Mouse (Mus musculus) adrenal gland, adult 18-20 months (tissue): ENCODE measurements around the gene Mrgprd. TPM values are rescaled to one million over a fixed set of nuclear protein-coding genes. Genes with fewer than 3 reads are reported as not detected.

Experiments
- DNase-seq, 2 experiments: peaks; one replicate each; pipeline ENCODE4 v3.0.0; 2021 to 2022; ENCODE audit warnings: low spot score in 2 of 2
- long read RNA-seq, 2 experiments: library from polyadenylated mRNA; stranded (forward); transcript quantifications; one replicate each; pipeline ENCODE4 v2.0.0; 2021
- total RNA-seq, 2 experiments: library from RNA; stranded (reverse); gene quantifications; 1 replicate in 1 of 2; 2 replicates in 1 of 2; pipeline ENCODE4 v1.2.3; 2021

Mrgprd gene
- not detected for total RNA-seq
- long read RNA-seq, experiment 1 = 0 reads
- long read RNA-seq, experiment 2 = 0 reads

DNA sequence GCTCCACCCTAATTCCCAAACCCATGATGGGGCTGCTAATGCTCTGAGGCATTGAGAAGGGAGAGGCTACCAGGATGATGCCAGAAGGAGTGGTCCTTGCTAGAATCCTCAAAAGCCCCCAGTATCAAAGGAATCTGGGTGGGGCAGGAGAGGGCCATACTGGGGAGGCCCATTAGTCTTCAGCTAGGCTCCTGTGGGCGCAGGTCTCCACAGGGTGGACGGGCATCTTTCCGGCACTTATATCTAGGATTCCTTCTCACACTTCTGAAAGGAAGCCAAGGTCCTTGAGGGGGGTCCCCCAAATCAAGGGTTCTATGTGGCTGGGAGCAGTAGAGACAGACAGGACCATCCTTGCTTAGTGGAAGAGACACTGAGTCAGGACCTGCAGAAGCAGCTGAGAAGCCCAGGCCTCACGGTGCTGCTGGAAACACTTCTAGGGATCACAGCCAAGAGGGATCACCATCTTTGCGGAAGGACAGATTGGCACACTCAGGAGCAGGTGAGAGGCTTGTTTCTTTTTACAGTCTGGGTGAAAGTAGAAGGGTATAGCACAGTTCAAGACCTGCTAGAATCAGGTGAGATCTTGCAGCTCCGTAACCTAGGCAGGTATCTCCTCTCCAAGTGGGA is at the start of gene Mrgprd:
Mrgprd (plus strand) TSS at position 51 of the 627 bp plus-strand sequence.
- DNase-seq = no peak

DNA sequence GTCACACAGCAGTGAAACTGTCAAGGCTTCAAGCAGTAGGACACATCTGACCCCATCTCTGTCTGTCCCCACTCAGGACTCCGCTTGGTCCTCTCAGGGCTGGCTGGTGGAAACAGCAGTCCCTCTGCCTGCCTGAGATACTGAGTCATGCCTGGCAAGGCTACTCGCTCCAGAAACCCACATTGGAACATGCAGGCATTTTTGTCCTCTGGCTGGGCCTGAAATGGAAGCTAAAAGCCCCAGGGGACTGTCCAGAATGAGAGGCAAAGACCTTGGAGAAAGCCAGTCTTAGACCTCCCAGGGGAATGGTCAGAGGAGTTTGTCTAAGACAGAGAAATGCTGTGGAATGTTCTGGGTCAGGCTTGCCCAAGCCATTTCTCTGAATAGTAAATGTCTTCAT is 48.6 kb upstream of the Mrgprd start:
- no peak for DNase-seq

DNA sequence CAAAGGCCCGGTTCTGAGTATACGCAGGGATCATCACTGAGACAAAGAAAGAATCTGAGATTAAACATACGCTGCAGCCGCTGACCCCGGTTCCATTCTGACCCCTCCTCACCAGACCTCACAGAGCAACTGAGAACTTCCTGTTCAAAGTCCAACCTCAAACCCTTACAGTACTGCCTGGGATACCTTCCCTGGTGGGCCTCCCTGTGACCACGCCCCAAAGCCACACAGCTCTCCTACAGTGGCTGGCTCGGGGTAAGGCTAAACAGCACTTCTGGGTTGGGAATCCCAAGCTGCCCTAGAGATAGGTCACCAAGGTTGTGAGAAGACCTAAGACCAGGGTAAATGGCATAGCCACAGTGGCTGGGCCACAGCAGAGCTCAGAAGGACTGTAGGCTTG is 45.7 kb upstream of the Mrgprd start:
- DNase-seq = no peak

DNA sequence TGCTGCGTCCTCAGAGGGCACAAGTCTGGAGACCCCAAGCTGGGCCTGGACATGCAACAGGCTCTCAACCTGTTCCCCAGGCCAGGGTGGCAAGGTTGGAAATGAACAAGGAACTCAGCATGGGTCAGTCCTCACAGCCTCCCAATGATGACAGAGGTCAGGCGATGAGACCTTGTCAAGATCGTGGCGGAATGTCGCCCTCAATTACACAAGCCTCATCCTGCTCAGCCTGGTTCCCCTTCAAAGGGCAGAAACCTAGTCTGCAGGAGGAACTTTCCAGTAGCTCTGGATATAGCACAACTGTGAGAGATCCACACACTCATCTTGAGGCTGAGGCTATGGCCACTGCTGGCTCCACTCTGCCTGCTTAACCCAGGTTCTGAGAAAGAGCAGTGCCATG is 43.7 kb upstream of the Mrgprd start:
- no peak for DNase-seq

DNA sequence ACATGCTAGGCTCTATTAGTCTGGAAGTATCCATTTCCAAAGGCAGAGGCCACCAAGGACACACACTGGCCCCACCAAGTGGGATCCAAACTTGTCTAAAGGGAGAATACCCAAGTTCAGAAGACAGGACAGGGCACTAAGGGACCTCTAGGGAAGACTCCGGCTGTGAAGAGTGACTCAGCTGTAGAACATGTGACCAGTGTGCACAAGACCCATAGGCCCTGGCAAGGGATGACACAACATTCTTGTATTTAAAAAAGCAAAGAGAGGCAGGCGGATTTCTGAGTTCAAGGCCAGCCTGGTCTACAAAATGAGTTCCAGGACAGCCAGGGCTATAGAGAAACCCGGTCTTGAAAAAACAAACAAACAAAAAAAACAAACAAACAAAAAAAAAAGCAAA is 39.1 kb upstream of the Mrgprd start:
- no peak for DNase-seq

DNA sequence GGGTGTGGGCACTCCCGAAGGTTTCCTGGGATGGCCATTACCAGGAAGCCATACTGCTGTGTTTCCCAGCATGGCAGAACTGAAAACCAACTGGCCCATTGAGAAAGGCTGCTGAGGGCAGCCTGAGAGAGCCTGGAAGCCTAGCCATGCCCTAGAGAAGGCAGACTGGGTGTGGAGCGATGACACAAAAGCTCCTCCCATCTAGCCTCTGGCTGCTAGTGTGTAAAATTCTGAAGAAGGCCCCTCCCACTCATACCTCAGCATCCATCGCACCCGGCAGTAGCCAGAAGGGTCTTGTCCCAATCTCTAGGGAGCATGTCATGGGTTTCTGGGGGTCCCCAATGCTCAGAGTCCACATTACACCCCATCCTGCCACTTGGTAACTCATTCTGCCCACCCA is 33.2 kb upstream of the Mrgprd start:
- no peak for DNase-seq

DNA sequence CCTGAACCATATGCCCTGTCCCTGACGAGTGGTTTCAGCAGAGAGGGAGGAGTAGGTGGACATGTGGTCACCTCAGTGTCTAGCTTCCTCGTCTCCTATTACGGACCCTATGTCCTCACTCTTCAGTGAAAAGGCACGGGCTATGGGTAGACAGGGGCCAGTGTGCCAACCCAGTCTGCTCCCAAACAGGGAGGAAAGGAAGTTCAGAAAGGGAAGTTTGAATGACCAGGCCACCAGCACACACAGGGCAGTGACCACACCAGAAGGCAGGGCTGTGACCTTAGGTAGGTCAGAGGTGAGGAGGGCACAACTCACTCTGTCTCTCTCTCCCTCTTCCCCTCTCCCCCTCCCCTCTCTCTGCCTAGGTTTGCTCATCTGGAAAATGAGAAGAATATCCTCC is 31.6 kb upstream of the Mrgprd start:
- no peak for DNase-seq

DNA sequence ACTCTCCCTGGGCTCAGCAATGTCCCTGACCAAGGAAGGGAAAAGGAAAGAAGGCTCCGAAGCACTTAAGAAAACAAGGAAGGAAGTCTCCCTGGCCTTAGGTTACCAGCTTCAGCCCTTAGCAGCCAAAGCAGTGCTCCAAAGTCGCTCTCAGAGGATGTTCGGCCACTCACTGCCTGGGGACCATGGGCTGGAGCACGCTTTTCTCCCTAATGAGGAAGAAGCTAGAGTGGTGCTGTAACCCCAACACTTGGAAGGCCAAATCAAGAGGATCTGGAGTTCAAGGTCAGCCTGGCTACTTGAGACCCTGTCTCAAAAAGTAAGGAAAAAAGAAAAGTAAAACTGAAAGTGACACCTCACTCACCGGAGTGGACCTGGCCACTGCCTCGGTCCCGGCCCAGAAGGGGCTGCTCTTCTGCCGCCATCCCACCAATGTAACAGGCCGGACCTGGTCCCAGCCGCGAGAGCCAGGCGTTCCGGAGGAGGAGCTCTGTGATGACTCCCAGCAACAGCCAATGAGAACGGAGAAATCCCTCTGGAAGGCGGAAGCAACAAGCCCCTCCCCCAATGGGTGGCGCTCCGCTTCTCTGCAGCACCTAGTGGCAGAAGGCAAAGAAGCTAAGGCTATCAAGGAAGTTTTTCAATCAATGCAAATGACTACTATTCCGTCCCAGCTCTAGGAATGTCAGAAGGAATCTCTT is 31.0 kb upstream of the Mrgprd start, which contains the start of gene Tpcn2:
Tpcn2 (minus strand) TSS at position 525 of the 701 bp plus-strand sequence.
- DNase-seq = peak; percentile 85 to 86

DNA sequence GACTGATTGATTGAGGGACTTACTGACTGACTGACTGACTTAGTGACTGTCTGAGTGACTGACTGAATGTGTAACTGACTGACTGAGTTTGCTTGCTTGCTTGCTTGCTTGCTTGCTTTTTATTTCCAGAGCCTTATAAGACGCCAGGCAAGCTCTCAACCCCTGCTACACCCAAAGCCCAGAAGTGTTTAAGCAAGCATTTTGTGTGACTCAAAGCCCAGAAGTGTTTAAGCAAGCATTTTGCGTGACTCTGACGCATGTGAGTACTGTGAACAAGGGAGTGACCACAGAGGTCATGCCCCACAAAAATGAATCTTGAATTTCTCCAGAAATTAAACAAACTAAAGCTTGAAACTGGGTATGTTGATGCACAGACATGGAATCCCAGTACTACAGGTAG is 30.3 kb upstream of the Mrgprd start:
- no peak for DNase-seq

DNA sequence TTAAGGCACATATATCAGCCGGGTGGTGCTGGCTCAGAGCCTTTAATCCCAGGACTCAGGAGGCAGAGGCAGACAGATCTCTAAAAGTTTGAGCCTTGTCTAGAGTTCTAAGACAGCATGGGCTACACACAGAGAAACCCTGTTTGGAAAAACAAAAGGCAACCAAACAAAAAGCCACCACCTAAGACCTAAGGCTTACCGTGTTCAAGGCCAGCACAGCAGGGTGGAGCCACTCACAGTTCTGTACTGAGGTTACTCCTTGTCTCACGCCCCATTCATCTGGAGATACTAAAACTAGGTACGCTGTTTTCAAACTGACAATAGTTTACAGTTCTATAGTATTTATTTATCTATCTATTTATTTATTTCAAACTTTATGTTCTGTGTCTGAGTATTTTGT is 29.2 kb upstream of the Mrgprd start:
- no peak for DNase-seq

DNA sequence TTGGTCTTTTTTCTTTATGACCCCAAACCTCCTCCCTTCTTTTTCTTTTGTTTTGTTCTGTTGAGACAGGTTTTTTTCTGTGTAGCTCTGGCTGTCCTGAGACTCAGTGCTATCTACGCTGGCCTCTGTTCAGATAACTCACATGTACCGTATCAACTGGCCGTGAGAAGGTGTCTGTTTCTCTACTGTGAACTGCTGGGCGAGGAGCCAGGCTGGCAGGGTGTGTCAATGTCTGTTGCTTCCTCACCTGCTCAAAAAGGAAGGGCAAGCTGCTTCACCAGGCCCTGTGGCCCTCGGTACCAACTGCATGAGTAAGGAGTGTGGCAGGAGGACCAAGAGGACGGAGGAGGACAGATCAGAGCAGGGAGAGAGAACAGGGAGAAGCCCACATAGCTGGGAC is 27.2 kb upstream of the Mrgprd start:
- no peak for DNase-seq

DNA sequence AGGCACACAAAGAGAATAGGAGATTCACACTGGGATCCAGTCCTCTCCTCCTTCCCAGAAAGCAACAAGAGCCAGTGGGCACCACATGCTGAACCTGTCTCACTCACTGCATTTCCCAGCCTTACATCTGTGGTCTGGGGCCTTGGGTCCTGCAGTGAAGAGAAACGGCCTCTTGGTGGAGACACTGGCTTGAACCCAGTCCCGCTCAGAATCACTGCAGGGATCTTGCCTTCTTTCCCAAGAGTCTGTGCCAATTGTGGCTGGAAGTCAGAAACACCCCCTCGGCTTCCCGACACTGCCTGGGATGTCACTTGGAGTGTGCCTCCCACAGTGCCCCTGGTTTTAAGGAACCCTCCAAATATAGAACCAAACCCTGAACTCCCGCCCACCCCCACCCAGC is 25.3 kb upstream of the Mrgprd start:
- DNase-seq = no peak

DNA sequence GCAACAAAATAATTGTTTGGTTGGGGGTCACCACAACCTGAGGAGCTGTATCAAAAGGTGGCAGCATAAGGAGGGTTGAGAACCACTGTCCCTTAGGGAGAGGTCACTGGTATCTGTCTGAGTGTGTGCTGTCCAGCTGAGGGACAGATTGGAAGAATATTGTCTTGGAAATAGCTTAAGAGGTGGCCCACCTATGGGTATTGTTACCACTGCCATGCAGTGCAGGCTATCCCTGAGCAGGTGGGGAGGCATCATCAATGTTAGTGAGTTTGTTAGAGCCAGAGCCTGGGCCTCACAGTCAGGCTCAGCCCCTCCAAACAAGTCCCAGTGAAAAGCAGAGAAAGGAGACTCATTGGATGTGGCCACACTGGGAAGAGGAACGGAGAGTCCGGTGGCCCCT is 22.8 kb upstream of the Mrgprd start:
- no peak for DNase-seq

DNA sequence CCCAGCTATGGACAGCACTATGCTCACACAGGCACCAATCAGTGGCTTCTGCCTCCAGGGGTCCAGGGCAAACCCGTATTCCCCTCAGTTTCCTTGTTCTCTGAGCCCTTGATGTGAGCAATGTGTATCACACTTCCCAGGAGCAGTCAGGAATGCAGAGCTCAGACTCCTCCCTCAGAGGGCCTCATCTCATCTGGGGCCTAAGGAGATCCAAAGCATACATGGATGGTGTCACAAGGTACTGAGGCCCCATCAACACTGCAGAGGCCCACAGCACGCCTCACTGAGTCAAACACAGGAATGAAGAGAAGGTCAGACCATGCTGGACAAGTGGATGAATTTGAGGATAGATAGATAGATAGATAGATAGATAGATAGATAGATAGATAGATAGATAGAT is 21.9 kb upstream of the Mrgprd start:
- no peak for DNase-seq

DNA sequence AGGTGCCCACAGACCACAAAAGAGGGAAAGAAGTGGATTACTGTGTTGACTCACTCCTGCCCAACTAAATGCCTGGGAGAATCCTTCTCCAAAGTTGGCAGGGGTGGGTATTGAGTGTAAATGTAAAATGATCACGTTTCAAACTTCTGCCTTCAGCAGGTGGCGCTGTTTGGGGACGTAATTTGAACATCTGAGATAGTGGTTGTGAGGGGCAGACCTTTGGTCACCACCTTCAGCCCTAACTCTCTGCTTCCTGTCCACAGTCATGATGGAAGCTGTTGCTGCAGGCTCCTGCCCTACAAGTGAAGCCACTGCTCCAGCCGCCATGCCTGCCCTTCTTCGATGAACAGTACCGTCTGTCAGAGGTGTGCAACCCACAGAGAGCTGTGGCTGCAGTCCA is 20.8 kb upstream of the Mrgprd start:
- peak; percentile 16 to 46 for DNase-seq

DNA sequence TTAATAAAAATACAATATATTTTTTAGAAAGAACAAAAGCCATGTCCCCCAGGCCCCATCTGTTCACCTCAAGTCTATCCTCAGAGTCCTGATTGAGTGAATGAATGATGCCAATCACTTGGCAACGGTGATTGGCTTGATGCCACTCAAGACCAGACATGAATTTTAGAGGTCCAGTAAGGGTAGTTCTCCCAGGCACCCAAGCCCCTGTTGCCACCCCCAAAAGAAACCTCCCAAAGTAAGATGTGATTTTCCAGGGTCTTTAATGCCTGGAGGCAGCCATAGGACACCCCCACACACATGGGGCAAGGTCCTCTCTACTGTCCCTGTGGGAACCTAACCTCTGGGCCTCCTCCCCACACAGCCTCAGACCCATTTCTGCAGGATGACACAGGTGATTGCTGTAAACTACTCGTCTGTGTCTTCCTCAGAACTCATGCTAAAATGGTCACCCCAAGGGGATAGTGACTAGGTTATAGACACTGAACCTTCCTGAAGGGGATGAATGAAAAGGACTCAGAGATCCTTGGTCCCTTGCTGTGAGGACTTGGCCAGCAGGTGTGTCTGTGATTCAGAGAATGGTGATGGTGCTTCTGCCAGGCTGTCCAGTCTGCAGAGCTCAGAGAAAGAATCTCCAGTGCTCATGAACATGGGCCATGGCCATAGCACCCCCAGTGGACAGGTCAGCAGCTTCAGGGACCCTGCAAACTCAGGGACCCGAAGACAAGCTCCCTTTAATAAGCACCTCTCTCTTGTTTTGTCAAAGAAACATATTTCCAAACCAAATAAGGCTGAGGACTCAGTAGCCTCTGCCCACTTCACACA is 15.8 kb upstream of the Mrgprd start:
- DNase-seq = no peak

DNA sequence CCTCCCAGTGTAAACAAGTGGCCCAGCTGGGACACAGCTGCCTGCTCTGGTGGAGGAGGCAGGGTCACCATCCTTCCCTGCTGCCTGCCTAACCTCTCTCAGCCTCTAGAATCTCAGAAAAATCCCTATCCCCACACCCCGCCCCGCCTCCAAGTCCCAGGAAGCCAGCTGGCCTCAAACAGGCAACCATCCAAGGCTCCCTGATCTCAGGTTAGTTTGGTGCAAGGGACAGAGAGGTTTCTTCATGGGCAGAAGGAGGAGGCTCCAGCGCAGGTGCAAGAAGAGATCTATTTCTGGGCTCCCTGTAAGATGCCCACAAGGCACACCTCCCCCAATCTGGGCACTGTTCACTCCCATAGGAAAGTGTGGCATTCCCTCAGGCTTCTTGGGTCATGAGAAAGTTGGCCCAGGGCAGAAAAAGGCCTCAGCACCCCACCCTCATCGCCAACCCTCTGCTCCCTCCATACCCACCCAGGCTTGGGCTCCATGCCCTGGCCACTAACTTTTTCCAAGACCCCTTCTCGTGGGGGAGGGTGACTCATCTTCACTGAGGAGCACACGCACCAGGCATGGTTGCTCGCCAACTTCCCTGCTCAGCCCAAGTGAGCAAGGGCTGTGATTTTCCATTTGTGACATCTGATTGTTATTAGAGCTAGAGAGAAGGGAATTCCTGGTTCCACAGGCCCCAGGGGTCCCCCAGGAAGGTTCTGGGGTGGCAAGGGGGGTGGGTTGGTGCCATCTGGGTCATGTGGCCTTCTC is 14.9 kb upstream of the Mrgprd start:
- no peak for DNase-seq

DNA sequence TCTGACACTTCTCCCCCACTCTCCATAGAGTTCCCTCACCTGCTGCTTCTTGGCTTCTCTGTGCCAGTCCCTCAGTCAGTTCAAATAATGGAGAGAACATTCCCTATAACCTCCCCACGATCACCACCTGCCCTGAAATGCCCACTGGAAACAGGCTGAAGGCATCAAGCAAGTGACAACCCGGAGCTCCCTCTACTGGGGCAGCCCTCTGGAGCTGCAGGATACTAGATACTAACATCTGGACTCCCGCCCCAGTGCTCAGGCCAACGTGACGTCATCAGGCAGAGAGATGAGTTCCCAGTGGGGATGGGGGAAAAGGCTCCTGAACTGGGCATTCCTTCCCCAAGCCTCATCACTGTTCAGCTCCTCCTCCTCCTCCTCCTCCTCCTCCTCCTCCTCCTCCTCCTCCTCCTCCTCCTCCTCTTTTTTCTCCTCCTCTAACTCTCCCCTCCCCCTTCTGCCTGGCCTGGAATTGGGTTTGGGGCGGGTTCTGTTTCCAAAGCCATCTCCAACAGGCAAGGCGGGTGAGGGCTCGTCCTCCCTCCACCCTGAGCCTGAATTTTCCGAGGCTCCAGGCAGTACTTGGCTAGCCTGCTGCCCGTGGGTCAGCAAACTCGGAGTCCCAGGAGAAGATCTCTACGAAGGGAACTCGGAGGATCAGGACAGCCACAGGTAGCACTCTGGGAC is 14.2 kb upstream of the Mrgprd start, which contains the start of gene Mrgprf:
Mrgprf (plus strand) TSS at position 508 of the 687 bp plus-strand sequence.
- DNase-seq = peak in 1 of 2 experiments; percentile 24

DNA sequence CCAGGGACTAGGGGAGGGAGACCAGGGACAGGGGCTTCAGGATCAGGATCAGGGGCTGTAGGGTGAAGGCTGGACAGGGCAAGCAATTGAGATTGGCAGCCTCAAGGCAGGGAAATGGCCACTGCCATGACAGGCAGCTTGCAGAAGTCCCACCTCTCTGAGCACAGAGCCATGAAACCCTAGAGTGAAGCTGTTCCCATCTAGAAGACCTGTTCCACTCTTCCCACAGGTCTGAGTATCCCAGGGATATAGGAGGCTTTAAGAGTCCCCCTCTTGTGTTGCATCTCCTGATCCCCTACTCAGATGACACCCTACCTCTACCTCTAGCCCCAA is 13.7 kb upstream of the Mrgprd start:
- DNase-seq = no peak

DNA sequence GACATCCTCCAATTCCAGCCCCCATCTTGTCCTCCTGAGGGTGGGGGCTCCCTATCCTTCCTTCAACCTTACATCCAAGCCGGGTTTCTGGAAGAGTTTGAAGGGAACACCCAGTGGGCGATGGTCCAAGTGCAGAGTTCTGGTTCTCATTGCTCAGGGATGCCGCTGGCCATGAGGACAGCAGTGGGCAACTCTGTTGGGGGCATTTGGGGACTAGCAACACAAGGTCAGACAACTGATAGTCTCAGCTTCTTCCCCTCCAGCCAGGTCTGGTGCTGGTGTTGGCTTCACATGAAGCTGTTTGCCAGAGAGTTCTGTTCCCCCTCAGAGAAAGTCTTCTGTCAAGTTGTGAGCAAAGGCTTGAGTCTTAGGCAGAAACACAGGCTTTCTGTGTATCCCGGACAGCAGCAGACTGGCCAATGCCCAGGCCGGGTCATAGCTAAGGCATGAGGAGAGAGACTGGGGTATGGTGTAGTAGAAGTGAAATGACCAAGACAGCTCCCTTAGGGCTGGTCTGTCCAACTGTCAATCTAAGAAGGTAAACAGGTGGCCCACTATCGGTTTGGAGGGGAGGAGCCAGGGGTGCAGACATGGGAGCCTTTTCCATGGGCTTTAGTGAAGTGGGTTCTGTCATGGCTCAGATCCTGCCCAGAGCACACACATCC is 13.2 kb upstream of the Mrgprd start:
- DNase-seq = no peak
